Mouse (Mus musculus): Measurements from ENCODE around the gene Olfr18. TPM values are rescaled to one million over a fixed set of nuclear protein-coding genes. Genes with fewer than 3 reads are reported as not detected.
"Not testable (repeated sequence)": the region's sequence is repeated elsewhere in the genome, so short reads cannot be mapped to it uniquely, and the experiment has no call there.

Olfr18 gene
- total RNA-seq (2021) = under 1 TPM in 1 of 2 experiments, not detected in 1; 0.25 TPM
- long read RNA-seq, experiment 1 = 0 reads
- long read RNA-seq, experiment 2 = 0 reads

GRCm38 (mm10) chr9:20335994-20336393, at the start of gene Olfr18:
Olfr18 (minus strand) TSS chr9:20336094.
- no peak for DNase-seq (ENCODE audit: low spot score in 2 of 2)

- no peak for DNase-seq (ENCODE audit: low spot score in 2 of 2)
These were observed 49.4 kb upstream of the Olfr18 start for GRCm38 (mm10) chr9:20385343-20385703.

GRCm38 (mm10) chr9:20384532-20385342, 48.8 kb upstream of the Olfr18 start, which contains the start of gene Zfp560:
Zfp560 (minus strand) TSS chr9:20385177.
- peak; percentile 75 to 85 for DNase-seq (ENCODE audit: low spot score in 2 of 2)

GRCm38 (mm10) chr9:20383659-20384058, 47.8 kb upstream of the Olfr18 start:
- DNase-seq (ENCODE audit: low spot score in 2 of 2) = no peak

- no peak for DNase-seq (ENCODE audit: low spot score in 2 of 2)
These were observed 38.8 kb upstream of the Olfr18 start for GRCm38 (mm10) chr9:20374712-20375111.

- DNase-seq (ENCODE audit: low spot score in 2 of 2) = no peak
These were observed 31.4 kb upstream of the Olfr18 start for GRCm38 (mm10) chr9:20367311-20367710.

- no peak for DNase-seq (ENCODE audit: low spot score in 2 of 2)
These were observed 12.6 kb upstream of the Olfr18 start for GRCm38 (mm10) chr9:20348501-20348900.

- no peak for DNase-seq (ENCODE audit: low spot score in 2 of 2)
These were observed 37.7 kb downstream of the Olfr18 start, which contains the start of gene Olfr873 for GRCm38 (mm10) chr9:20298232-20298631. Olfr873 (plus strand) TSS chr9:20298532.

- DNase-seq (ENCODE audit: low spot score in 2 of 2) = not testable (repeated sequence)
These were observed 40.3 kb downstream of the Olfr18 start for GRCm38 (mm10) chr9:20295562-20295961.

GRCm38 (mm10) chr9:20282051-20282450, 53.8 kb downstream of the Olfr18 start, which contains the start of gene Olfr39:
Olfr39 (plus strand) TSS chr9:20282351.
- no peak for DNase-seq (ENCODE audit: low spot score in 2 of 2)

Other genes with a start within 250 kb of the Olfr18 start
- gene Olfr868, start 237.5 kb downstream of the Olfr18 start, total RNA-seq (2021) = not detected
- not detected for gene Olfr869, start 207.1 kb downstream of the Olfr18 start, total RNA-seq (2021)
- not detected for gene Olfr870, start 162.0 kb downstream of the Olfr18 start, total RNA-seq (2021)
- gene Olfr871, start 123.9 kb downstream of the Olfr18 start, total RNA-seq (2021) = not detected
- gene Olfr872, start 99.0 kb downstream of the Olfr18 start, total RNA-seq (2021) = not detected
- not detected for gene Olfr39, start 53.7 kb downstream of the Olfr18 start, total RNA-seq (2021)
- gene Olfr873, start 37.6 kb downstream of the Olfr18 start, total RNA-seq (2021) = not detected
- gene Zfp560, start 49.1 kb upstream of the Olfr18 start, total RNA-seq (2021) = 10 to 100 TPM; 14.6 to 15.1 TPM
- gene Zfp26, start 124.1 kb upstream of the Olfr18 start, total RNA-seq (2021) = 10 to 100 TPM; 39.4 to 41.6 TPM
- gene Zfp426, start 156.7 kb upstream of the Olfr18 start, total RNA-seq (2021) = 10 to 100 TPM; 28.6 TPM
- 10 to 100 TPM; 60.4 to 65.1 TPM for gene Zfp266, start 185.3 kb upstream of the Olfr18 start, total RNA-seq (2021)
- gene Zfp846, start 245.2 kb upstream of the Olfr18 start, total RNA-seq (2021) = 10 to 100 TPM; 12.0 to 13.6 TPM

Measured in adrenal gland, postnatal 4 days (tissue).